Mouse (Mus musculus) lung, postnatal 4 days (tissue): ENCODE results near the gene Ung.

Experiments
- DNase-seq, 2 experiments: peaks; one replicate each; pipeline ENCODE4 v3.0.0; 2021

The Ung gene

DNA sequence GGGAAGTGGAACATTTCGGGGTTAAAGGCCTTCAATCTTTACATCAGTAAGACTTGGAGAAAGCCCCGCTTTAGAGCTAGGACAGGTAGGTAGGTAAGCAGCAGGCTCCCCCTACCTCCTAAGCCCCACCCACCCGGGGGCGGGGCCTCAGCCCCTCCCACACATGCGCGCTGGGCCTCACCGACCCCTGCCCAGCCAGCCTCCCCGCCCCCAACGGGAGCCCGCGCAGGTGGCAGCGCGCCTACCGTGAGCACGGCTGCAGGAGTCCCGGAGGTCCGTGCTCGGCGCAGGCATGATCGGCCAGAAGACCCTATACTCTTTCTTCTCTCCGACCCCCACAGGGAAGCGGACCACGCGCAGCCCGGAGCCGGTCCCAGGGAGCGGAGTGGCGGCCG is at the start of gene Ung:
TSS of gene Ung (plus strand) at position 176 of the 395 bp plus-strand sequence.
- DNase-seq = peak; percentile 58 to 63

DNA sequence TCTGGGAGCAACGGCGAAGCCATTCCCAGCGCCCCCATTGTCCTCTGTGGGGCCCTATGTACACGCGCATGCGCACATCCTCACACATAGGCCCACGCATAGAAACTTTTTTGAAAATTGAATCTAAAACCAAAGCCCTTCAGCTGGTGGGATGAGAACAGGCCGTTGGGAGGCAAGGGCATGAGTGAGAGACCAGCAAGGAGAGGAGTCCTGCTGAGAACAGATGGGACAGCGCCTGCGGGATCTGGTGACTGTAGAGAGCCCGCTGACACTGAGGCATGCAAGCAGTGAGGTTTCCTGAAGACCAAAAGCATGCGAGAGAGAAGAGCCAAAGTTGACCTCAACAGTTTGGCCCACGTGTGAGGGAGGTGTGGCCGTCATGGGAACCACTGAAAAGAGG is 44.7 kb upstream of the Ung start:
- no peak for DNase-seq

GRCm38 (mm10) chr5:114087875-114088480 is 42.2 kb upstream of the Ung start:
- DNase-seq = no peak

- DNase-seq = no peak
Observed at GRCm38 (mm10) chr5:114090421-114091013, 39.7 kb upstream of the Ung start.

GRCm38 (mm10) chr5:114091057-114091807 is 39.0 kb upstream of the Ung start, which contains the start of gene Svop:
TSS of gene Svop (minus strand) at chr5:114091570.
- peak; percentile 82 to 84 for DNase-seq

- DNase-seq = peak; percentile 93 to 96
Observed at GRCm38 (mm10) chr5:114099709-114100389, 30.3 kb upstream of the Ung start.

DNA sequence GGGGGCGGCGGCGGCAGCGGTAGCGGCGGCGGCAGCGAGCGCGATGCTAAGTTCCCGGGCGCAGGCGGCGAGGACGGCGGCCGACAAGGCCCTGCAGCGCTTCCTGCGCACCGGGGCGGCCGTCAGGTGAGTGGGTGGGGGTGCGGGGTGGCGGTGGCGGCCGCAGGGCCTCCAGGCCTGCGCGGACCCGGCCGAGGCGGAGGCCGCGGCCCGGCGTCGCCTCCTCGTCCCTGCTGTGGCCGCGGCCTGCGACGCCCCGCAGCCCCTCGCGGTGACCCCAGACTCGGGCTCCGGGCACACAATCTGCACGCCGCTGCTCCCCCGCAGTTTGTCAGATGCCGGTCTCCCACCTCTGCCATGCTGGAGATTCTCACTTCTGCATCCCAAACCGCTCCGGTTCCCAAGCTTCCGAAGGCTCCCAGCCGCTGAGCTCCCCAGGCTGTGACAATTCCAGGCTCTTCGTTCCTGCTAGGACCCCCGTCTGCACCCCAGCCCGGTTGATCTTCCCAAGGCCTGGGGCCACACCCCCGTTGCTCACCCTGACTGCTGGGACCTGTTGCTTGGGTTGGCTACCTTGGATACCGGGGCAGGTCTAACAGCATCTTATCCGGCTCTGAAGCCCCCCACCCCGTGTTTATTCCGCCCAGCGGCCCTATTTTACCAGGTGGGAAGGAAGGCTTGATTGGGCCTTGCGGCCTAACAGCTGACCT is 29.6 kb upstream of the Ung start:
- peak in 1 of 2 experiments; percentile 10 for DNase-seq

- no peak for DNase-seq
Observed at GRCm38 (mm10) chr5:114101873-114102272, 28.3 kb upstream of the Ung start.

DNA sequence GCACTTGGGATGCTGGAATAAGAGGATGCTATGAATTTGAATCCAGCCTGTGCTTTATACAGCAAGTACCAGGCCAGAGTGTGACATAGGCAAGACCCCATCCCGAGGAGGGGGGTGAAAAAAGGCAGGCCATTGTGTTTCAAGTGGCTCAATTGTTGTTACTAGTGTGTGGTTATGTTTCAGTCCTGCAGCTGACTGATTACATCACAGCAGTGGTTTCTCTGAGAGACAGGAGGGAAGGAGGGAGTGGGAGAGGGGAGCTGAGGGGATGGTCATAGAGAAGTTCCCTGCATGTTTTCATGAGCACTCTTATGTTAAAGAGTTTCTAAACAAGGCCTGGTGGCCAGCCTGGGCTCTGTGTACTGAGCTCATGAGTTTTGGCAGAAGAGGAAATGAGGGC is 27.4 kb upstream of the Ung start:
- DNase-seq = no peak

DNA sequence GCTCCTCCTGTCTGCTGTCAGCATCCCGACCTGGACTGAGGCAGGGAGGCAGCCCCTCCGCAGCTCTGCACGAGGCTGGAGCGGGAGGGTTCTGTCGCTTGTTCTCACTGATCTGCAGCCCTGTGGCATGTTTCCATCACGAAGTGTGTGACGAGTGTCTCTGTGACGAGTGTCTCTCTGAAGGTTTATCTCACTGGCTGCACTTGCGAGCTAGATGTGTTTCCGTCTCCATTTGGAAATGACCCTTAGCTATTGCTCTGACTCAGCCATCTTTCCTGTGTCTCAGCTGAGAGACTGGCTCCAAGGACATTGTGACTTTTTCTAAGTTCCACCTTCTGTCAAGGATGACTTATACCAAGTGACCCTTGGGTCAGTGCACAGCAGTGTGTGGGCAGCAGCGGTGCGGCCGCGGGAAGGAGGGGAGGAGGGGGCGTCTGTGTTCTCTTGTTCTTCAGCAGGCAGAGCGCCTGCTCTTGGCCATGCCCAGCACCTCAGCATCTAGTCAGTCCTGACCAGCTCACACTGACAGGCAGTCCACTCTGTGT is 23.7 kb upstream of the Ung start:
- no peak for DNase-seq

DNA sequence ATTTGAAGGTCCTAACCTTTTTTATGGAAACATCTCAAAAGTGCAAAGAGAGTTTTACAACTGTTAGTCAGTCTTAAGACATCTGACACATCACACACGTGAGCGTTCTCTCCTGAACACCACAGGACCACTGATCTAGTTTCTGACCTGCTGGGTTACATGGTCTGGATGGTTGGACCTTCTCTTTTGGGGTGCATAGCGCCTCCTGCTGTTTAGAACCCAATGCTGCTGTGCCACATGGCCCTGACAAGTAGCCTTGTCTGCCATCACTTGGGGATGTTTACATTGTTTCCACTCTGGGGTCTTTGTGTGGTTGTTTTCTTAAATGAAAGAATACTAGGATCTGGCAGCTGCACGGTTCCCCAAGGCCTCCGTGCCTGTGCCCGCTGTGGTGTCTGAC is 16.9 kb upstream of the Ung start:
- no peak for DNase-seq

GRCm38 (mm10) chr5:114115030-114115429 is 15.2 kb upstream of the Ung start:
- DNase-seq = no peak

DNA sequence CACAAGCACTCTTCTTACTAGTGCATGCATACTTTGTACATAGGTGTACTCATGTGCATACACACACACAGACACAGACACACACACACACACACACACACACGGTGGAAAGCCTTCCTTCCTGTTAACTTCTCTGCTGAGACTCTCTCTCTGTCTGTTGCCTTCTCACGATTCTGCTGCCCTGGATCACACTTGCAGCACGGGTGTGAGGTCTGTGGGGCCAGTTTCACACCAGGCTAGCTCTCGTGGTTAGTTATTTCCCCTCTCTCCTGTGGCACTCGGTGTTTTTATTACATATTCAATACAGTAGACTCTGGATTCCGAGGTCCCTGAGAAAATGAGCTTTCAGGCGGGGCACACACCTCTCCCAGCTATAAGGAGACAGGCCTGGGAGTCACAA is 13.6 kb upstream of the Ung start:
- DNase-seq = no peak

DNA sequence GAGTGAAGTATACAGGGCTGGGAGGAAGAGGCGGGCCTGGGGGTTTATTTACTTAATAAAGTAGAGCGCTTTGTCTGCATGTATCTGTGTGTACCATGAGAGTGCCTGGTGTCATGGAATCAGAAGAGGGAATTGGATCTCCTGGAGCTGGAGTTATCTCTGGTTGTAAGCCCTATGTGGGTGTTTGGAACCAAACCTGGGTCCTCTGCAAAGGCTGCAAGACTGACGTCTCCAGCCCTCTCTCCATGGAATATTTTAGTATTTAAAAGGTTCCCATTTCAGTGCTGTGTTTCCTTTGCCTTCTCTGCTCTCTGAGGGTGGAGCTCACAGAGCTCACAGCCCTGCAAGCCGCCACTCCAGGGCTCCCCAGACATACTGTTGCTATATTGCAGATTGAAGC is 10.4 kb upstream of the Ung start:
- DNase-seq = no peak

DNA sequence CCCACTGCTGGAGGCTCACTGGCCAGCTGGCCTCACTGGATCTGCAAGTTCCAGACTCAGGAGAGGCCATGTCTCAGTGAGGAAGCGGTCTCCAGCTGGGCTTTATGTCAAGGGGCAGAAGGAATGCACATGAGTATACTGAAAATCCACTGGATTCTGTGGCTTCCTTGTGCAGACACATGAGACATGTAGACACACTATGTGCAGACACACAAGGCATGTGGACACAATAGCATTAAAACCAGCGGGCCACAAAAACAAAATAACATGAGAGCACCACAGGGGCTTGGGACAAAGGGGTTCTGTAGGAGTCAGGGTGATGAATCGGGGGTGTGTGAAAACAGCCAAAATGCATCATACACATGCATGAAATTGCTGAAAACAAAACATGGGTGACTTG is 4.2 kb upstream of the Ung start:
- no peak for DNase-seq

DNA sequence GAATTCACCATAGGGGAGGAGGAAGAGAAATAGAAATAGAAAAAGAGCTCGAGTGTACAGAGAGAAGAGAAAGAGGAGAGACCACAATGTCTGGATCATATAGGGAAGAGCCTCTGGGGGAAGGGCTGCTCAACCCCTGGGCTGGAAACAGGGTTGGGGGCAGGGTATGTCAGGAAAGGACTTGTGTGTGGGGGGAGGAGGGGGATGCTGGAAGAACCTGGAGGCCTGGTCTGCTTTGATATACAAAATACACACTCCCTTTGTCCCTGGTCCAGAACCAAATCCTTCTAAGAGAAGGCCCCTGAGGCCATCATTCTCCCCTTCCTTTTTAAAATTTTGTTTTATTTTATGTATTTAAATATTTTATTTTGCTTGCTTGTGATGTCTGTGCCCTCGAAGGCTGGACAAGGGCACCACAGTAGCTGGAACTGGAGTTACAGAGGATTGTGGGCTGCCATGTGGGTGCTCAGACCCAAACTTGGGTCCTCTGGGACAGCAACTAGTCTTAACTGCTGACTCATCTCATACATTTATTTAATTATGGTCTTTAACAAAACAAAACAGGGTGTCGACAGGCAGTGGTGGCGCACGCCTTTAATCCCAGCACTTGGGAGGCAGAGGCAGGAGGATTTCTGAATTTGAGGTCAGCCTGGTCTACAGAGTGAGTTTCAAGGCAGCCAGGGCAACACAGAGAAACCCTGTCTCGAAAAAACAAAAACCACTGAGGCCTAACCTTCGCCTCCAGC is 3.5 kb upstream of the Ung start:
- DNase-seq = no peak

DNA sequence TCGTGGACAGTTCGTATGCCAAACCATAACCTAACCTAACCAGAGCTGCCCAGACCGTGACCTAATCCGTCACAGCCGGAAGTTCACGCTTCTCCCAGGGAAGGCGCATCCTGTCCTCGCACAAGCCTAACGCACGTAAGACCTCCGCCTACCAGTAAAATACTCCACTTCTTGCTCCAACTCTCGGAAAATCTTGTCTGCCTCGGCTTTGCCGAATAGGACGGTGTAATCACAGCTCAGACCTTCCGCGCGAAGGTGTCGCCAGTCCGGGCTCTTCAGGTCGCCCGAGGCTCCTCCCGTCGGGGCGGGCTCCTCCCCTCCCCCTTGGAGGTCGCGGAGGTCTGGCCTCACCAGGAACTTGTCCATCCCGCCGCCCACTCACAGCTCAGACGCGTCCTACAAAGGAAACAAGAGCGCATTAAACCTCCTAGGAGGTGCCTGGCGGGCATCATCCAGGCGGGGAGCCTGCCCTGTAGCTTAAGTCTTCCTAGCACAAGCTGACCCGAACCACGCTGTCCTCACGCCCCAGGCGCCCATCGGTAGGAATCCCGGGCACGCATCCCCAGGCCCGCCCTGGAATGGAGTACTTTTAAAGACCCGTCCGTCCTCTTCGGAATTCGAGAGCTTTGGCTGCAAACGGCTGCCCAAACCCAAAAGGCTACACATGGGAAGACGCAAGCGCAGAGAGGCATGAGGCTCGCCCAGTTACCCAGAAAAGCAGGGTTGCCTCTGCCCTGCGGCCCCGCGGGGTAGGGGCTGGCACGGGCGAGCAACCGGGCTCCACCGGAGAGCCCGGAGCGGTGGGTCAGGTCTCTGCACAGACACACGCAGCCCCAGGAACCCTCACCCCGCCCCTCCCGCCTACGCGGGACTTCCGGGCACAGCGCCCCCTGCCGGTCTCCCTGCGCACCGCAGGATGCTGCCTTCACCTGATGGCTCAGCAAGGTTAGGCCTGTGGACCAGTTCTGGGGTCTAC is 2.5 kb upstream of the Ung start, which contains the start of gene Alkbh2:
TSS of gene Alkbh2 (minus strand) at position 845 of the 976 bp plus-strand sequence.
- peak; percentile 81 to 89 for DNase-seq

- DNase-seq = no peak
Observed at GRCm38 (mm10) chr5:114129550-114130210, 506 bp upstream of the Ung start.

DNA sequence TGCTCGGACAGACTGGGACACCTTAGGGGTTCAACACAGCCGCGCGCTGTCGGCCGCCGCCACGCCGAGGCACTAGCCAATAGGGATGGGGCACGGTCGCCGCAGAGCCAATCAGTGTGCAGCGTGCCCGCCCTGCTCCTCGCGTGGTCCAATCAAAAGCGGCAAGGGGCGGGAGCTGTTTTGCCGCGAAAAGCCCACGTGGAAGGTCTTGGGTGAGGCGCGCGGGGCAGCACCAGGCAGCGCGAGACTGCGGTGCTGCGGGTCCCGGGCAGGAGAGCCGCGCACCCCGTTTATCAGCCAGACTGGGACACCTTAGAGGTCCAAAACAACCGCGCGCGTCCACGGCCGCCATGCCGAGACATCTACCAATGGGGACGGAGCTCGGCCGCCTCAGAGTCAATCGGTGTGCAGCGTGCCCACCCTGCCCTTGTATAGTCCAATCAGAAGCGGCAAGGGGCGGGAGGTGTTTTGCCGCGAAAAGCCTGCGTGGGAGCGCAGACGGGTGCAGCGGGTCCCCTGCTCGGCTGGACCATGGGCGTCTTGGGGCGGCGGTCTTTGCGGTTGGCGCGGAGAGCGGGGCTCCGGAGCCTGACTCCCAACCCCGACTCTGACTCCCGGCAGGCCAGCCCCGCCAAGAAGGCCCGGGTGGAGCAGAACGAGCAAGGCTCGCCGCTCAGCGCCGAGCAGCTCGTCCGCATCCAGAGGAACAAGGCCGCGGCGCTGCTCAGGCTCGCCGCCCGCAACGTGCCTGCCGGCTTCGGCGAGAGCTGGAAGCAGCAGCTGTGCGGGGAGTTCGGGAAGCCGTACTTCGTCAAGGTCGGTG is 723 bp downstream of the Ung start:
- DNase-seq = peak; percentile 93 to 95
